Mouse (Mus musculus) forebrain, embryonic 13.5 days (tissue): Measurements from ENCODE around the gene Pxn. TPM values are rescaled to one million over a fixed set of nuclear protein-coding genes. Genes with fewer than 3 reads are reported as not detected.
A peak's percentile ranks its signal among the peaks of the same experiment; 100 is the strongest.
"Not testable (repeated sequence)": the region's sequence is repeated elsewhere in the genome, so short reads cannot be mapped to it uniquely, and the experiment has no call there.

Experiments used
- ATAC-seq: fragments of 200-750 bp; cut with Nextera tagmentation; 2 replicates; pipeline ENCODE4 v1.8.0; 2017
- H3K27ac ChIP-seq: fragments of 300-500 bp; sonication (generic); 2 replicates; pipeline ENCODE4 v1.5.1; 2015; ENCODE audit warnings: inconsistent platforms, mild to moderate bottlenecking, moderate library complexity
- H3K27me3 ChIP-seq: fragments of 300-500 bp; sonication (generic); 2 replicates; pipeline ENCODE4 v1.6.1; 2015; ENCODE audit warnings: mild to moderate bottlenecking, inconsistent platforms
- H3K36me3 ChIP-seq: fragments of 300-500 bp; sonication (generic); 2 replicates; pipeline ENCODE4 v1.6.1; 2015; ENCODE audit warnings: mild to moderate bottlenecking, inconsistent platforms; ENCODE audit not compliant: poor library complexity, severe bottlenecking
- H3K4me1 ChIP-seq: fragments of 300-500 bp; sonication (generic); 2 replicates; pipeline ENCODE4 v1.6.1; 2015; ENCODE audit warnings: inconsistent platforms
- H3K4me2 ChIP-seq: fragments of 300-500 bp; sonication (generic); 2 replicates; pipeline ENCODE4 v1.6.1; 2015; ENCODE audit warnings: inconsistent platforms, mild to moderate bottlenecking, moderate library complexity
- H3K4me3 ChIP-seq: fragments of 300-500 bp; sonication (generic); 2 replicates; pipeline ENCODE4 v1.5.1; 2015; ENCODE audit warnings: mild to moderate bottlenecking, inconsistent platforms
- H3K9ac ChIP-seq: fragments of 300-500 bp; sonication (generic); 2 replicates; pipeline ENCODE4 v1.6.1; 2015; ENCODE audit warnings: mild to moderate bottlenecking, inconsistent platforms
- H3K9me3 ChIP-seq: fragments of 300-500 bp; sonication (generic); replicated peaks from 2 replicates; pipeline ENCODE4 v1.6.1; 2016; ENCODE audit warnings: inconsistent platforms
- WGBS: fragments of 180-500 bp; shearing (Covaris S2); methylation state at CpG from one replicate; pipeline ENCODE4 v1.1.7; 2015; 5-methylcytosine and 5-hydroxymethylcytosine counted together
- polyA plus RNA-seq: library from polyadenylated mRNA; unstranded; fragments of >200 nt; fragmentation: Nextera tagmentation; extraction: Ambion mirVana; gene quantifications from 2 replicates; pipeline ENCODE4 v1.2.1, GENCODE M21; 2015

The Pxn gene
- polyA plus RNA-seq, 1 experiment from 2014 or later: 16.8 TPM

GRCm38 (mm10) chr5:115565403-115565802, 58.9 kb downstream of the Pxn start:
- peak overlapping the region; percentile 68 for H3K27ac ChIP-seq
- H3K4me1 ChIP-seq: peaks cover 58% of the 10 kb centered on the region
- no peaks in the 10 kb centered on the region for H3K9me3 ChIP-seq
- peak; percentile 73 for ATAC-seq
- peak overlapping the region; percentile 97 for H3K9ac ChIP-seq
- H3K27me3 ChIP-seq: no peaks in the 10 kb centered on the region
- under 1% methylated on average over 29 of the region's 46 CpGs for WGBS
- H3K4me3 ChIP-seq: peak overlapping the region; percentile 90
- peaks cover 39% of the 10 kb centered on the region for H3K36me3 ChIP-seq
- H3K4me2 ChIP-seq: peak overlapping the region; percentile 82

- H3K27me3 ChIP-seq: no peaks in the 10 kb centered on the region
- H3K4me3 ChIP-seq: no peak overlapping the region
- ATAC-seq: no peak
- no peaks in the 10 kb centered on the region for H3K9me3 ChIP-seq
- H3K36me3 ChIP-seq: peaks cover 30% of the 10 kb centered on the region
- H3K27ac ChIP-seq: no peak overlapping the region
- no peak overlapping the region for H3K9ac ChIP-seq
- H3K4me1 ChIP-seq: peaks cover 37% of the 10 kb centered on the region
- WGBS: 59% methylated on average over 10 of the region's 10 CpGs
- H3K4me2 ChIP-seq: no peak overlapping the region
Observed at GRCm38 (mm10) chr5:115568681-115569080, 62.2 kb downstream of the Pxn start.

GRCm38 (mm10) chr5:115569308-115569707, 62.8 kb downstream of the Pxn start:
- Histone ChIP-seq H3K4me3 (no peak overlapping the region), H3K4me2 (no peak overlapping the region), H3K4me1 (peaks cover 31% of the 10 kb centered on the region), H3K9me3 (no peaks in the 10 kb centered on the region), H3K27ac (no peak overlapping the region), H3K27me3 (no peaks in the 10 kb centered on the region), H3K36me3 (peaks cover 28% of the 10 kb centered on the region), H3K9ac (no peak overlapping the region)
- 78% methylated on average over 11 of the region's 11 CpGs for WGBS
- ATAC-seq: no peak

- H3K9me3 ChIP-seq: no peaks in the 10 kb centered on the region
- H3K4me2 ChIP-seq: no peak overlapping the region
- H3K4me3 ChIP-seq: no peak overlapping the region
- ATAC-seq: no peak
- H3K27me3 ChIP-seq: no peaks in the 10 kb centered on the region
- H3K36me3 ChIP-seq: peaks cover 33% of the 10 kb centered on the region
- peaks cover 27% of the 10 kb centered on the region for H3K4me1 ChIP-seq
- no peak overlapping the region for H3K27ac ChIP-seq
- WGBS: 52% methylated on average over 4 of the region's 4 CpGs
- no peak overlapping the region for H3K9ac ChIP-seq
Observed at GRCm38 (mm10) chr5:115569721-115570120, 63.2 kb downstream of the Pxn start.

DNA sequence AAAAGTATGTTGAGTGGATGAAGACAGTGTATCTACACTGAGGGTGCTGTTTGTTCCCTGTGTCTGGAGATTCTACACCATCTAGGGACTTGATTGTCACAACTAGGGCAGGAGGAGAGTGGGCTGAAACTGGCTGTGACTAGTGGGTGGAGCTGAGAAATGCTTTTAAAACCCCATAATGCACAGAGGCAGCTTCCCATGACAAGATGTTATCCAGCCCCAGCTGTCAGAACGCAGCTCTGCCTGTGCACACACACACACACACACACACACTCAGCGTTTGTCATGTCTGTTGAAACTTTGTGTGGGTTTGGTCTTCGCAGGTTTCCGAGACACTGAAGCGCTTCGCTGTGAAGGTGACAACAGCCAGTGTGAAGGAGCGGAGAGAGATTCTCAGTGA, 64.6 kb downstream of the Pxn start:
- ATAC-seq: no peak
- Histone ChIP-seq H3K9me3 (no peaks in the 10 kb centered on the region), H3K36me3 (peaks cover 46% of the 10 kb centered on the region), H3K27ac (no peak overlapping the region), H3K27me3 (no peaks in the 10 kb centered on the region), H3K4me3 (no peak overlapping the region), H3K4me2 (no peak overlapping the region), H3K4me1 (peaks cover 20% of the 10 kb centered on the region), H3K9ac (no peak overlapping the region)
- 93% methylated on average over 7 of the region's 7 CpGs for WGBS

GRCm38 (mm10) chr5:115572679-115573535, 66.4 kb downstream of the Pxn start:
- Histone ChIP-seq H3K4me1 (peaks cover 7% of the 10 kb centered on the region; the same call in 1 of the 2 replicates), H3K27ac (no peak overlapping the region), H3K36me3 (peaks cover 63% of the 10 kb centered on the region), H3K9me3 (no peaks in the 10 kb centered on the region), H3K27me3 (no peaks in the 10 kb centered on the region), H3K4me2 (no peak overlapping the region), H3K9ac (no peak overlapping the region), H3K4me3 (no peak overlapping the region)
- ATAC-seq: no peak
- WGBS: 72% methylated on average over 17 of the region's 17 CpGs

GRCm38 (mm10) chr5:115574992-115575391, 68.5 kb downstream of the Pxn start:
- Histone ChIP-seq H3K27ac (no peak overlapping the region), H3K9me3 (no peaks in the 10 kb centered on the region), H3K4me3 (no peak overlapping the region), H3K9ac (no peak overlapping the region), H3K27me3 (no peaks in the 10 kb centered on the region), H3K36me3 (peaks cover 84% of the 10 kb centered on the region), H3K4me1 (no peaks in the 10 kb centered on the region), H3K4me2 (no peak overlapping the region)
- no peak for ATAC-seq
- WGBS: 87% methylated on average over 8 of the region's 8 CpGs

DNA sequence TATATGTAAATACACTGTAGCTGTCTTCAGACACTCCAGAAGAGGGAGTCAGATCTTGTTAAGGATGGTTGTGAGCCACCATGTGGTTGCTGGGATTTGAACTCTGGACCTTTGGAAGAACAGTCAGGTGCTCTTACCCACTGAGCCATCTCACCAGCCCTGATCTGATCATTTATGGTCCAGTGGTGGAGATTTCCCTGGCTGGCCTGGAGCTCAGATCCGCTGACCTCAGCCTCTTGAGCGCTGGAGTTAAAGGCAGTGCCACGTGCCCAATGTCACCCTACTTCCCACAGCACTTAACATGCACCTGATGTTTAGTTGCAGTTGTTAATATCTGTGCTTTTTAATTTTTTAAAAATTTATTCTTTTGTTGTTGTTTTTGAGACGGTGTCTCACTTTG, 71.2 kb downstream of the Pxn start:
- Histone ChIP-seq H3K36me3 (peaks cover 95% of the 10 kb centered on the region), H3K9me3 (peaks cover 12% of the 10 kb centered on the region)
- H3K9ac ChIP-seq, ATAC-seq, H3K4me3 ChIP-seq, H3K4me1 ChIP-seq, H3K27ac ChIP-seq, H3K4me2 ChIP-seq, H3K27me3 ChIP-seq: not testable (repeated sequence)
- WGBS: 96% methylated on average over 4 of the region's 4 CpGs

DNA sequence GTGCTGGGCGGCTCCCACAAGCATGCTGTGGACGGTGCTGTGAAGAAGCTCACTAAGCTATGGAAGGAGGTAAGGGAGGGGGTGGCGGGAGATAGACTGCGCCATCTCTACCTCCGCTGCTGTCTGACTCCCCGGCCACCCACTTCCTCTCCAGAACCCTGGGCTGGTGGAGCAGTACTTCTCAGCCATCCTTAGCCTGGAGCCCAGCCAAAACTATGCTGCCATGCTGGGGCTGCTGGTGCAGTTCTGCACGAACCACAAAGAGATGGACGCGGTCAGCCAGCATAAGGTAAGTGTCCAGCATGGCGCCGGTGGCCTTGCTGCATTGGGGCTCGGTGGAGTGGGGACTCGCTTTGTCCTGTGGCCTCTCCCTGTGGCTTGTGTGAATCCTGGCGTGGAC, 72.4 kb downstream of the Pxn start:
- Histone ChIP-seq H3K9ac (no peak overlapping the region), H3K36me3 (peaks cover 99% of the 10 kb centered on the region), H3K9me3 (peaks cover 18% of the 10 kb centered on the region), H3K4me1 (no peaks in the 10 kb centered on the region), H3K27me3 (no peaks in the 10 kb centered on the region), H3K4me3 (no peak overlapping the region), H3K4me2 (no peak overlapping the region), H3K27ac (no peak overlapping the region)
- WGBS: 97% methylated on average over 14 of the region's 14 CpGs
- no peak for ATAC-seq

DNA sequence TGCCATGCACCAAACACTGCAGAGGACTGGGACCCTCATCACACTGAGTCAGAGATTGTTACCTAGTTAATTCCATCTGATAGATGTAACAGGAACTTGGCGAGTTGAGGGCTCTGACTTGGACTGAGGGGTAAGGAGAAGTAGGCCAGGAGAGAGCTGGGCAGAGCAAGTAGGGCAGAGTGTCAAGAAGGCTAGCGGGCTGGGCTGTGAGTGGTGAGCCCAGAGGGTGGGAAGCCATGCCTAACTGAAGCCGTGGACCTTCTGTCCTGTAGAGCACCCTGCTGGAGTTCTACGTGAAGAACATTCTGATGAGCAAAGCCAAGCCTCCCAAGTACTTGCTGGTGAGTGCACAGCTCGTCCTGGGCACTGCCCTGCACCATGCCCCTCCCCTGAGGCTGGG, 72.9 kb downstream of the Pxn start:
- Histone ChIP-seq H3K4me1 (no peaks in the 10 kb centered on the region), H3K9me3 (peaks cover 18% of the 10 kb centered on the region), H3K4me2 (no peak overlapping the region), H3K27ac (no peak overlapping the region), H3K27me3 (no peaks in the 10 kb centered on the region), H3K36me3 (peaks cover 99% of the 10 kb centered on the region), H3K4me3 (no peak overlapping the region), H3K9ac (no peak overlapping the region)
- 93% methylated on average over 5 of the region's 5 CpGs for WGBS
- ATAC-seq: no peak

GRCm38 (mm10) chr5:115580229-115581001, 73.9 kb downstream of the Pxn start:
- H3K27ac ChIP-seq: no peak overlapping the region
- WGBS: 94% methylated on average over 14 of the region's 14 CpGs
- no peak for ATAC-seq
- no peak overlapping the region for H3K4me3 ChIP-seq
- no peak overlapping the region for H3K4me2 ChIP-seq
- H3K27me3 ChIP-seq: no peaks in the 10 kb centered on the region
- no peaks in the 10 kb centered on the region for H3K4me1 ChIP-seq
- H3K9me3 ChIP-seq: peaks cover 18% of the 10 kb centered on the region
- no peak overlapping the region for H3K9ac ChIP-seq
- H3K36me3 ChIP-seq: peaks cover 99% of the 10 kb centered on the region

DNA sequence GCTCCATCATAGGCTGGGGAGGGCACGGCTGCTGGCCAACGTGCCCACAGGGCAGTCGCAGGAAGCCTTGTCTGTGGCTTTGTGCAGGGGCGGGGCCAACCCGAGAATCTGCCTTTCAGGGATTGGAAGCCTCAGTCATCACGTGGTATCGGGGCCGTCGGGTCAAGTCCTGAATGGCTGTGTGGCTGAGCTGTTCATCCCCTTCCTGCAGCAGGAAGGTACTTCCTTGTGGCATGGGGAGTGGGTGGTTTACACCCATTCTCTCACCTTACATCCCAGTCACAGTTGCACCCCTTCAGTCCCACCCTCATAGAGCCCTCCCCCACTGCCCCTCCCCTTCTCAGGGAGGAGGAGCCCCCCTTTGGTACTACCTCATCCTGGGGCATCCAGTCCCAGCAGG, 75.2 kb downstream of the Pxn start:
- H3K27ac ChIP-seq: no peak overlapping the region
- ATAC-seq: no peak
- H3K4me2 ChIP-seq: no peak overlapping the region
- H3K4me3 ChIP-seq: no peak overlapping the region
- H3K4me1 ChIP-seq: 0 out of 2 replicates have a peak, but pooled peaks cover 6% of the 10 kb centered on the region
- WGBS: 94% methylated on average over 9 of the region's 9 CpGs
- H3K9me3 ChIP-seq: peaks cover 18% of the 10 kb centered on the region
- H3K9ac ChIP-seq: no peak overlapping the region
- no peaks in the 10 kb centered on the region for H3K27me3 ChIP-seq
- H3K36me3 ChIP-seq: peaks cover 99% of the 10 kb centered on the region
